Mouse (Mus musculus) embryo, embryonic 10.5 days (tissue): ENCODE measurements around the gene Tmem9.

Source experiments
- DNase-seq: peaks from one replicate; pipeline ENCODE4 v3.0.0-alpha.2; 2015; ENCODE audit warnings: low spot score

The Tmem9 gene

GRCm38 (mm10) chr1:136007211-136008158 lies at the start of gene Tmem9:
Tmem9 (plus strand) TSS chr1:136008150.
- DNase-seq: peak; percentile 91

- peak; percentile 80 for DNase-seq
Measured at GRCm38 (mm10) chr1:135958483-135958882, 49.5 kb upstream of the Tmem9 start.

GRCm38 (mm10) chr1:135963177-135963576 lies 44.8 kb upstream of the Tmem9 start:
- no peak for DNase-seq

GRCm38 (mm10) chr1:135964561-135964960 lies 43.4 kb upstream of the Tmem9 start:
- DNase-seq: no peak

GRCm38 (mm10) chr1:135967739-135968138 lies 40.2 kb upstream of the Tmem9 start:
- DNase-seq: no peak

GRCm38 (mm10) chr1:135970486-135970885 lies 37.5 kb upstream of the Tmem9 start:
- DNase-seq: no peak

GRCm38 (mm10) chr1:135972576-135972975 lies 35.4 kb upstream of the Tmem9 start:
- DNase-seq: no peak

GRCm38 (mm10) chr1:135984105-135984504 lies 23.8 kb upstream of the Tmem9 start:
- no peak for DNase-seq

- DNase-seq: no peak
Measured at GRCm38 (mm10) chr1:135989876-135990275, 18.1 kb upstream of the Tmem9 start.

GRCm38 (mm10) chr1:135993470-135993869 lies 14.5 kb upstream of the Tmem9 start:
- no peak for DNase-seq

- DNase-seq: no peak
Measured at GRCm38 (mm10) chr1:135997537-135997936, 10.4 kb upstream of the Tmem9 start.

- DNase-seq: no peak
Measured at GRCm38 (mm10) chr1:135999720-136000287, 8.1 kb upstream of the Tmem9 start.

- no peak for DNase-seq
Measured at GRCm38 (mm10) chr1:136001438-136001837, 6.5 kb upstream of the Tmem9 start.

- no peak for DNase-seq
Measured at GRCm38 (mm10) chr1:136006292-136006748, 1.6 kb upstream of the Tmem9 start, which contains the start of gene Igfn1. Igfn1 (minus strand) TSS chr1:136006342.

- DNase-seq: no peak
Measured at GRCm38 (mm10) chr1:136008159-136008533, 196 bp downstream of the Tmem9 start.

GRCm38 (mm10) chr1:136010247-136010646 lies 2.3 kb downstream of the Tmem9 start:
- DNase-seq: no peak

- no peak for DNase-seq
Measured at GRCm38 (mm10) chr1:136013513-136013912, 5.6 kb downstream of the Tmem9 start.

GRCm38 (mm10) chr1:136014796-136015502 lies 7.0 kb downstream of the Tmem9 start:
- no peak for DNase-seq

- DNase-seq: peak; percentile 37
Measured at GRCm38 (mm10) chr1:136017307-136017706, 9.4 kb downstream of the Tmem9 start.

GRCm38 (mm10) chr1:136017907-136018313 lies 10.0 kb downstream of the Tmem9 start:
- DNase-seq: peak; percentile 98

- peak; percentile 46 for DNase-seq
Measured at GRCm38 (mm10) chr1:136018390-136019189, 10.6 kb downstream of the Tmem9 start.

GRCm38 (mm10) chr1:136030201-136030600 lies 22.3 kb downstream of the Tmem9 start:
- no peak for DNase-seq
